Mouse (Mus musculus) layer of hippocampus, postnatal 36 days (tissue): ENCODE measurements around the gene Csde1. TPM values are rescaled to one million over a fixed set of nuclear protein-coding genes. Genes with fewer than 3 reads are reported as not detected.

ENCODE experiments used
- DNase-seq, 2 experiments: peaks; one replicate each; pipeline ENCODE4 v3.0.0; 2022
- total RNA-seq, 2 experiments: library from RNA; stranded (reverse); gene quantifications; 2 replicates each; pipeline ENCODE4 v1.2.3; 2021

Csde1 gene
- total RNA-seq, 2 experiments from 2014 or later, result 240 to 246 TPM

- no peak for DNase-seq
Measured at GRCm38 (mm10) chr3:103066927-103067326, 46.7 kb downstream of the Csde1 start.

GRCm38 (mm10) chr3:103068971-103069370, 48.7 kb downstream of the Csde1 start:
- no peak for DNase-seq

- no peak for DNase-seq
Measured at GRCm38 (mm10) chr3:103073771-103074170, 53.5 kb downstream of the Csde1 start, which contains the start of gene Ampd1. TSS of gene Ampd1 (plus strand) at chr3:103074014.

- DNase-seq, result no peak
Measured at GRCm38 (mm10) chr3:103075871-103076270, 55.6 kb downstream of the Csde1 start.

DNA sequence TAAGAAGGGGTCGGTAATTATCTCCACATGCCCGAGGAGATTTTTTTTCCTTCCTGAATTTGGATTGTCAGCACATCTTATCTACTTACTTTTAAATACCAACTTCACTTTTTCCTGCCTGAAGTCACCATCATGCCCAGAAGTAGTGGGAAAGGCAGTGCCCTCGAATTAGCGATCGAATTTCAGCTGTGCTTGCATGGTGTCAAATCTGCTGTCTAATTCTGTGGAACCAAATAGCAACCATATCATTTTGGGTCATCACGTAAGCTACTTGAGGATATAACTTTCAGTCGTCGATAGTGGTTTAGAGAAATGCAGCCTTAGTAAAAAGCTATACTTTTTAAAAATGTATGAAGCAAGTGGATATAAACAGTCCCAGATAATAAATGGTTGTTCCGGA, 56.2 kb downstream of the Csde1 start:
- no peak for DNase-seq

- peak in 1 of 2 experiments; percentile 15 for DNase-seq
Measured at GRCm38 (mm10) chr3:103079301-103079700, 59.1 kb downstream of the Csde1 start.

DNA sequence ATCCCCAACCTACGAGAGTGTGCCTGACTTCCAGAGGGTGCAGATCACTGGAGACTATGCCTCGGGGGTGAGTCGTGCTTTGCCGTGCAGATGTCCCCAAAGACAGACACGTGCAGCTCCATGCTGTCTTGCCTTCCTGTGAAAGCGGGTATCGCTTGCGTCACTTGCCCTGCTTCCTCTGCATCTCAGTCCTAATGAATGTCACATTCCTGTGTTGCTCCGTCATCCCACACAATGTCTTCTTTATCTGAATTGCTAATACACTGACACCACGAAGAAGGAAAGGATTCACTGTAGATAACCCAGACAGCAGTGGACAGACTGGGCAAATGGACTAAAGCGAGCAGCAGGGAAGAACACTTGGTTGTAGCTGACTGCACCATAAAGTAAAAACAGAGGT, 60.8 kb downstream of the Csde1 start:
- no peak for DNase-seq

- no peak for DNase-seq
Measured at GRCm38 (mm10) chr3:103081861-103082453, 61.7 kb downstream of the Csde1 start.

DNA sequence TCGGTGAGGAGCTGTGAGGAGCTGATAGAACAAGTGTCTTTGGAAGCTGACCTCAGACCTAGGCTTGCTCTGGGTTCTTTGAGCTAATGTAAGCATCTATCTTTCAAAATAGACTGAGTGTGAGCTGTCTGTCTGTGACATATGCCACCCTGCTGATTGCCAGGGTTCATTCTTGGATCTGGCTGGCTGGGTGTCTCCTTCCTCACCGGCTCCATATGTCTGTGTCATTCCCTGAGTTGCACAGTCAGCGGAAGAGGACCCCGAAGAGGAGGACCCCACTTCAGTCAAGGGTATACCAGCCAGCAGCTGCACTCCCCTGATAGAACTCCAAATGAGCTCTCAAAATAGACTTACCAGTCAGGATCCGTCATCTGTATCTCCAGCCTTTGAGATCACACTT, 62.5 kb downstream of the Csde1 start:
- peak in 1 of 2 experiments; percentile 13 for DNase-seq

DNA sequence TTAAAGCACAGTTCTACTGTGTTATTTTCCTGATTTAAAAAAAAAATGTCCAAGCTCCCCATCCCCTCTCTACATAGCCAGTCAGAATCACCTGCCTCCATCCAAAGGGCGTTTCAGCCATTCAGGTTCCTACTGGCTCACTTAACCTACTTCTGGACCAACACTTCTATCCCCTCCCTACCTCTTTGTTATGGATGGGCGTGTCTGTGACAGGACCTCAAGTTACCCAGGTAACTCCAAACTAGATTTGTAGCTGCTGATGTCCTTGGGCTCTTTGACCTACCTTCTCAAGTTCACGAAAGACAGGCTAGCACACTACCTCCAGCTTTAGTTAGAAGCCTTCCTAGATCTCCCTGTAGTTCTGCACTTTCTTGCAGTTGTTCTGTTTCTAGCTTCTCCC, 65.8 kb downstream of the Csde1 start:
- no peak for DNase-seq

GRCm38 (mm10) chr3:103091753-103092152, 71.5 kb downstream of the Csde1 start:
- no peak for DNase-seq

DNA sequence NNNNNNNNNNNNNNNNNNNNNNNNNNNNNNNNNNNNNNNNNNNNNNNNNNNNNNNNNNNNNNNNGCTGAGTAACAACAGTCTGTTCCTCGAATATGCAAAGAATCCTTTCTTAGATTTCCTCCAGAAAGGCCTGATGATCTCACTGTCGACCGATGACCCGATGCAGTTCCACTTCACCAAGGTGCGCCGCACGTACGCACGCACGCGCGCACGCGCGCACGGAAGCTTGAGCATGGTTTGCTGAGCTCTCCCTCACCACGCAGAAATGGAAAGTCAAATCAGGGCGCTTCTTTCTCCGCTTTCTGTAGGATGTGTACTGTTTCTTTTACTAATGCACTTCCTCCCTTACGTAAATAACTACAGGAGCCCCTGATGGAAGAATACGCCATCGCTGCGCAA, 78.4 kb downstream of the Csde1 start:
- no peak for DNase-seq

GRCm38 (mm10) chr3:103099667-103100066, 79.4 kb downstream of the Csde1 start:
- no peak for DNase-seq

DNA sequence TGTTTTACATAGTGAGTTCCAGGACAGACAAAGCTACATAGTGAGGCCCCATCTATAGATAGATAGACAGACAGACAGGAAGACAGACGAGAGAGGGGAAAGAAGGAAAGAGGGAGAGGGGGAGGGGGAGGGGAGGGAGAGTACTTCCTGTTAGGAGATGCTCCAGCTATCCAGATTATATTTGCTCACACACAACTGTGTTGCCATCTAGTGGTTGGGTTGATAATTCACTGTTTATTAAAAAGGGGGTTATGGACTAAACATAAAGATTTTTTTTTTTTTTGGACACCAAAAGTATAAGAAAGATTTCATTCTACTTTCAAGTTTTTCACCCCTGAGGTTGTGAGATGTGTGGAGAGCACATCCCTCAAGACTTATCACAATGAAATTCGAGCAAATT, 80.5 kb downstream of the Csde1 start:
- DNase-seq, result no peak

- no peak for DNase-seq
Measured at GRCm38 (mm10) chr3:103101194-103101593, 81.0 kb downstream of the Csde1 start.

GRCm38 (mm10) chr3:103101909-103102308, 81.7 kb downstream of the Csde1 start:
- DNase-seq, result no peak

- peak; percentile 64 to 69 for DNase-seq
Measured at GRCm38 (mm10) chr3:103102454-103103390, 82.5 kb downstream of the Csde1 start, which contains the start of gene Dennd2c. TSS of gene Dennd2c (plus strand) at chr3:103102604.

Other genes with a start within 250 kb of the Csde1 start
- gene Tshb, start 237.7 kb upstream of the Csde1 start, total RNA-seq, result not detected
- gene Sycp1, start 84.3 kb upstream of the Csde1 start, total RNA-seq, result not detected
- not detected for gene Nr1h5, start 56.3 kb upstream of the Csde1 start, total RNA-seq
- gene Sike1, start 24.7 kb upstream of the Csde1 start, total RNA-seq, result 10 to 100 TPM; 76.7 to 78.5 TPM
- gene Nras, start 37.9 kb downstream of the Csde1 start, total RNA-seq, result 10 to 100 TPM; 71.1 to 75.5 TPM
- gene Ampd1, start 53.6 kb downstream of the Csde1 start, total RNA-seq, result not detected
- under 1 TPM; 0.70 to 0.76 TPM for gene Dennd2c, start 82.2 kb downstream of the Csde1 start, total RNA-seq
- 10 to 100 TPM; 69.3 to 70.2 TPM for gene Bcas2, start 151.2 kb downstream of the Csde1 start, total RNA-seq